ENCODE assay signal across 22 mouse cellular contexts in the genomic region with DNA sequence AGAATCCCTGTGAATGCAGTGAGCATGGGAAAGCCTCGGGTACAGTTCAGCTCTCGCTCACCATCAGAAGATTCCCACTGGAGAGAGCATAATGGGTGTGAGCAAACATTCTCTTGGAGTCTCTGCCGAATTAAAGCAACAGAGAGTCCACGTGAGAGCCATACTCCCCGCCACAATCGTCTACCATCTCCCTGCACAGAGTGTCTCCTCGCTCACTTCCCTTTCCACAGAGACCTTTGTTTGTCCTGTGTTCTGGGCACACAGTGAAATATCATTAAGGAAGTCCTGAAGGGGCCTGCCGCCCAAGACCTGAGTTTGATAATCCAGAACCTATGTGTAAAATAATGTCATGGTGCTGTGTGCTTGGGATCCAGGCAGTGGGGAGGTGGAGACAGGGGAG. TPM values are rescaled to one million over a fixed set of nuclear protein-coding genes. Genes with fewer than 3 reads are reported as not detected.
DNase-seq lines count a peak whose midpoint lies in the region; ATAC-seq and TF ChIP-seq lines count a peak whose summit lies in the region.
"Had no signal": no experiment of that assay in that cellular context is flagged by ENCODE, and none has a peak within 500 bp of the region (broad histone marks: within the 10 kb centered on the region; RNA-seq: fewer than 3 reads in every experiment).

No protein-coding gene starts in this region.

- no peak overlapping the region for H3K4me2 ChIP-seq in kidney, embryonic 16.5 days (replicated peaks; ENCODE audit: low read depth, low read length)
- H3K4me2 ChIP-seq in kidney, embryonic 15.5 days: no peak overlapping the region
- no peak overlapping the region for H3K4me2 ChIP-seq in lung, embryonic 16.5 days (ENCODE audit: low read depth, low read length)
- H3K4me2 ChIP-seq in limb, embryonic 15.5 days: no peak overlapping the region
- H3K4me2 ChIP-seq: heart, embryonic 12.5 days; hindbrain, embryonic 12.5 days had no signal

- H3K36me3 ChIP-seq in kidney, embryonic 16.5 days (ENCODE audit: insufficient read depth, low read length): peaks cover 7% of the 10 kb centered on the region; the same call in 1 of the 2 replicates
- peaks cover 7% of the 10 kb centered on the region; the same call in 1 of the 2 replicates for H3K36me3 ChIP-seq in kidney, embryonic 15.5 days
- no peaks in the 10 kb centered on the region for H3K36me3 ChIP-seq in lung, embryonic 16.5 days (ENCODE audit: control insufficient read depth, insufficient read depth, low read length)
- no peaks in the 10 kb centered on the region for H3K36me3 ChIP-seq in limb, embryonic 15.5 days
- H3K36me3 ChIP-seq: embryonic facial prominence, embryonic 10.5 days; heart, embryonic 12.5 days; hindbrain, embryonic 12.5 days had no signal

- 88% methylated on average over 8 of the region's 8 CpGs for WGBS in kidney, embryonic 16.5 days
- WGBS in kidney, embryonic 15.5 days: 83% methylated on average over 8 of the region's 8 CpGs
- WGBS in lung, embryonic 16.5 days: 53% methylated on average over 8 of the region's 8 CpGs
- 80% methylated on average over 8 of the region's 8 CpGs for WGBS in limb, embryonic 15.5 days

- peaks cover 34% of the 10 kb centered on the region for H3K4me1 ChIP-seq in kidney, embryonic 16.5 days (ENCODE audit: insufficient read depth, low read length)
- peaks cover 44% of the 10 kb centered on the region for H3K4me1 ChIP-seq in kidney, embryonic 15.5 days
- peaks cover 22% of the 10 kb centered on the region for H3K4me1 ChIP-seq in lung, embryonic 16.5 days (replicated peaks; ENCODE audit: control insufficient read depth, insufficient read depth, low read length)
- H3K4me1 ChIP-seq in limb, embryonic 15.5 days: peaks cover 42% of the 10 kb centered on the region
- H3K4me1 ChIP-seq: hindbrain, embryonic 12.5 days had no signal

- H3K27ac ChIP-seq in gastrocnemius, adult 2 months: peak overlapping the region; percentile 46
- no peak overlapping the region for H3K27ac ChIP-seq in kidney, embryonic 16.5 days (ENCODE audit: low read length)
- H3K27ac ChIP-seq in kidney, embryonic 15.5 days: no peak overlapping the region
- H3K27ac ChIP-seq in lung, embryonic 16.5 days (ENCODE audit: low read length): peak overlapping the region; percentile 15; the same call in 1 of the 2 replicates
- H3K27ac ChIP-seq in limb, embryonic 15.5 days: peak overlapping the region; percentile 84
- H3K27ac ChIP-seq: embryonic facial prominence, embryonic 10.5 days; hindbrain, embryonic 12.5 days had no signal

- DNase-seq in gastrocnemius, adult 2 months: no peak
- no peak for DNase-seq in gastrocnemius, postnatal 14 days
- no peak for DNase-seq in lung, postnatal 14 days
- DNase-seq in urinary bladder, postnatal 36 days (ENCODE audit: low spot score in 2 of 2): no peak
- DNase-seq: adrenal gland, postnatal 14 days; cerebellum, adult 8-10 months; heart, postnatal 10 days; kidney, adult 8-10 months; lung, adult 2 months; lung, postnatal 4 days; midbrain, embryonic 14.5 days; right cerebral cortex, postnatal 14 days; thymus, postnatal 14 days had no signal

- no peaks in the 10 kb centered on the region for H3K9me3 ChIP-seq in kidney, embryonic 16.5 days (ENCODE audit: low read length)
- no peaks in the 10 kb centered on the region for H3K9me3 ChIP-seq in kidney, embryonic 15.5 days (replicated peaks)
- no peaks in the 10 kb centered on the region for H3K9me3 ChIP-seq in lung, embryonic 16.5 days (ENCODE audit: control insufficient read depth, low read length)
- H3K9me3 ChIP-seq in limb, embryonic 15.5 days: no peaks in the 10 kb centered on the region
- H3K9me3 ChIP-seq: embryonic facial prominence, embryonic 10.5 days; heart, embryonic 12.5 days; hindbrain, embryonic 12.5 days had no signal

- intact Hi-C loops in gastrocnemius, adult 2 months (cut with DNase I): no loop called here
- intact Hi-C loops in gastrocnemius, postnatal 14 days (cut with DNase I; ENCODE audit: low total_unique reads): no loop called here

- no peak overlapping the region; the same call in 1 of the 2 replicates for H3K4me3 ChIP-seq in gastrocnemius, adult 2 months
- H3K4me3 ChIP-seq in kidney, embryonic 16.5 days (ENCODE audit: low read length): no peak overlapping the region
- no peak overlapping the region for H3K4me3 ChIP-seq in kidney, embryonic 15.5 days (replicated peaks)
- no peak overlapping the region for H3K4me3 ChIP-seq in lung, embryonic 16.5 days (ENCODE audit: low read length)
- H3K4me3 ChIP-seq in limb, embryonic 15.5 days: no peak overlapping the region
- H3K4me3 ChIP-seq: embryonic facial prominence, embryonic 10.5 days; heart, embryonic 12.5 days; hindbrain, embryonic 12.5 days had no signal

- TF ChIP-seq CTCF in gastrocnemius, adult 2 months (IDR thresholded peaks at IDR 0.05): no peak

- 0 out of 2 replicates have a peak overlapping the region, but pooled peaks have one; percentile 4 for H3K9ac ChIP-seq in kidney, embryonic 16.5 days (replicated peaks; ENCODE audit: low read length)
- H3K9ac ChIP-seq in kidney, embryonic 15.5 days: no peak overlapping the region
- H3K9ac ChIP-seq in lung, embryonic 16.5 days (ENCODE audit: low read length): no peak overlapping the region
- no peak overlapping the region for H3K9ac ChIP-seq in limb, embryonic 15.5 days
- H3K9ac ChIP-seq: heart, embryonic 12.5 days; hindbrain, embryonic 12.5 days had no signal

- H3K27me3 ChIP-seq in kidney, embryonic 16.5 days (ENCODE audit: insufficient read depth, low read length): no peaks in the 10 kb centered on the region
- H3K27me3 ChIP-seq in kidney, embryonic 15.5 days: no peaks in the 10 kb centered on the region
- H3K27me3 ChIP-seq in lung, embryonic 16.5 days (ENCODE audit: control insufficient read depth, insufficient read depth, low read depth, low read length): no peaks in the 10 kb centered on the region
- no peaks in the 10 kb centered on the region for H3K27me3 ChIP-seq in limb, embryonic 15.5 days
- H3K27me3 ChIP-seq: hindbrain, embryonic 12.5 days had no signal

- ATAC-seq in kidney, embryonic 16.5 days (ENCODE audit: low FRiP score, low TSS enrichment): no peak
- no peak for ATAC-seq in kidney, embryonic 15.5 days (replicated peaks; ENCODE audit: low FRiP score)
- ATAC-seq in lung, embryonic 16.5 days (ENCODE audit: low read depth): no peak
- ATAC-seq in limb, embryonic 15.5 days (ENCODE audit: insufficient number of reproducible peaks, low FRiP score, low TSS enrichment, low read depth): no peak
- ATAC-seq: forebrain, embryonic 16.5 days had no signal

RNA-seq across cellular contexts. Expression of gene Eva1a, which starts 10.7 kb away (rescaled TPM):
- total RNA-seq in gastrocnemius, adult 2 months (2021): under 1 TPM; 0.71 to 0.95 TPM
- total RNA-seq in gastrocnemius, postnatal 14 days (2021): 1 to 10 TPM; 1.0 to 1.3 TPM
- 49.7 TPM in 2 replicates for polyA plus RNA-seq in kidney, embryonic 16.5 days (2015; fragmentation: Nextera tagmentation; extraction: Ambion mirVana)
- polyA plus RNA-seq in kidney, embryonic 15.5 days (2015; fragmentation: Nextera tagmentation; extraction: Ambion mirVana): 42.5 and 42.8 TPM in 2 replicates
- polyA plus RNA-seq in lung, embryonic 16.5 days (2015; fragmentation: Nextera tagmentation; extraction: Ambion mirVana): 38.8 and 42.4 TPM in 2 replicates
- 27.2 and 28.9 TPM in 2 replicates for polyA plus RNA-seq in limb, embryonic 15.5 days (2015; fragmentation: Nextera tagmentation; extraction: Ambion mirVana)
- total RNA-seq: megakaryocyte-erythroid progenitor cell, adult 5-6 weeks had no signal

Comparison
In these comparisons a context has a peak if more than half of its experiments do, and no peak if none do; other contexts are left out.
1. H3K27ac ChIP-seq: peak in gastrocnemius, adult 2 months (single experiment), lung, embryonic 16.5 days (single experiment) and limb, embryonic 15.5 days (single experiment); none in kidney, embryonic 16.5 days (single experiment) and kidney, embryonic 15.5 days (single experiment).